Mouse (Mus musculus) midbrain, embryonic 15.5 days (tissue): ENCODE data around the gene Chia1. TPM values are rescaled to one million over a fixed set of nuclear protein-coding genes. Genes with fewer than 3 reads are reported as not detected.
"Not testable (repeated sequence)": the region's sequence is repeated elsewhere in the genome, so short reads cannot be mapped to it uniquely, and the experiment has no call there.

ENCODE experiments used
- ATAC-seq: fragments of 200-750 bp; cut with Nextera tagmentation; replicated peaks from 2 replicates; pipeline ENCODE4 v1.8.0; 2017; ENCODE audit warnings: moderate TSS enrichment
- H3K27ac ChIP-seq: fragments of 300-500 bp; sonication (generic); 2 replicates; pipeline ENCODE4 v1.5.1; 2015; ENCODE audit warnings: mild to moderate bottlenecking, inconsistent platforms
- H3K27me3 ChIP-seq: fragments of 300-500 bp; sonication (generic); replicated peaks from 2 replicates; pipeline ENCODE4 v1.6.1; 2015; ENCODE audit warnings: inconsistent platforms
- H3K36me3 ChIP-seq: fragments of 300-500 bp; sonication (generic); replicated peaks from 2 replicates; pipeline ENCODE4 v1.6.1; 2015; ENCODE audit warnings: inconsistent platforms
- H3K4me1 ChIP-seq: fragments of 300-500 bp; sonication (generic); 2 replicates; pipeline ENCODE4 v1.6.1; 2015; ENCODE audit warnings: inconsistent platforms
- H3K4me2 ChIP-seq: fragments of 300-500 bp; sonication (generic); 2 replicates; pipeline ENCODE4 v1.6.1; 2015; ENCODE audit warnings: inconsistent platforms, mild to moderate bottlenecking, moderate library complexity
- H3K4me3 ChIP-seq: fragments of 300-500 bp; sonication (generic); 2 replicates; pipeline ENCODE4 v1.5.1; 2015; ENCODE audit warnings: mild to moderate bottlenecking, inconsistent platforms
- H3K9ac ChIP-seq: fragments of 300-500 bp; sonication (generic); 2 replicates; pipeline ENCODE4 v1.6.1; 2015; ENCODE audit warnings: mild to moderate bottlenecking, inconsistent platforms
- H3K9me3 ChIP-seq: fragments of 300-500 bp; sonication (generic); 2 replicates; pipeline ENCODE4 v1.6.1; 2016; ENCODE audit warnings: inconsistent platforms
- WGBS: fragments of 180-500 bp; shearing (Covaris S2); methylation state at CpG from one replicate; pipeline ENCODE4 v1.1.7; 2015; ENCODE audit warnings: mixed read lengths; 5-methylcytosine and 5-hydroxymethylcytosine counted together
- polyA plus RNA-seq: library from polyadenylated mRNA; unstranded; fragments of >200 nt; fragmentation: Nextera tagmentation; extraction: Ambion mirVana; gene quantifications from 2 replicates; pipeline ENCODE4 v1.2.1, GENCODE M21; 2015

Gene Chia1
- polyA plus RNA-seq, result 1.2 TPM in 2 replicates

GRCm38 (mm10) chr3:106112929-106113328 lies at the start of gene Chia1:
TSS of gene Chia1 (plus strand) at chr3:106113229.
- WGBS, result 81% methylated on average over 3 of the region's 3 CpGs
- no peak within 1 kb of the TSS for H3K9ac ChIP-seq

GRCm38 (mm10) chr3:106067707-106068106 lies 45.3 kb upstream of the Chia1 start:
- not testable (repeated sequence) for H3K36me3 ChIP-seq, H3K9me3 ChIP-seq, H3K27me3 ChIP-seq, H3K27ac ChIP-seq, H3K4me3 ChIP-seq, H3K4me1 ChIP-seq, H3K9ac ChIP-seq, ATAC-seq, H3K4me2 ChIP-seq
- 41% methylated on average over 5 of the region's 5 CpGs for WGBS

More at GRCm38 (mm10) chr3:106112929-106113328, at the start of gene Chia1:
- no peak within 1 kb of the TSS for H3K4me3 ChIP-seq
- no peak within 1 kb of the TSS for H3K4me2 ChIP-seq
- H3K36me3 ChIP-seq, result no peaks in the 10 kb centered on the region
- no peak for ATAC-seq
- H3K27me3 ChIP-seq, result no peaks in the 10 kb centered on the region
- no peak within 1 kb of the TSS for H3K27ac ChIP-seq
- H3K4me1 ChIP-seq, result no peaks in the 10 kb centered on the region
- no peaks in the 10 kb centered on the region for H3K9me3 ChIP-seq

- ATAC-seq, result no peak
- no peak overlapping the region for H3K9ac ChIP-seq
- WGBS, result 90% methylated on average over 2 of the region's 2 CpGs
Observed at GRCm38 (mm10) chr3:106070994-106071393, 42.0 kb upstream of the Chia1 start.

GRCm38 (mm10) chr3:106074824-106075223 lies 38.2 kb upstream of the Chia1 start:
- H3K9me3 ChIP-seq, result no peaks in the 10 kb centered on the region
- no peak overlapping the region for H3K27ac ChIP-seq

More at GRCm38 (mm10) chr3:106070994-106071393, 42.0 kb upstream of the Chia1 start:
- Histone ChIP-seq H3K27me3 (no peaks in the 10 kb centered on the region), H3K36me3 (no peaks in the 10 kb centered on the region), H3K4me1 (no peaks in the 10 kb centered on the region), H3K4me2 (no peak overlapping the region), H3K4me3 (no peak overlapping the region), H3K27ac (no peak overlapping the region), H3K9me3 (no peaks in the 10 kb centered on the region)

GRCm38 (mm10) chr3:106126999-106127398 lies 14.0 kb downstream of the Chia1 start:
- Histone ChIP-seq H3K9me3 (no peaks in the 10 kb centered on the region; the same call in 1 of the 2 replicates), H3K4me1 (no peaks in the 10 kb centered on the region), H3K36me3 (no peaks in the 10 kb centered on the region), H3K4me2 (no peak overlapping the region), H3K27me3 (no peaks in the 10 kb centered on the region), H3K9ac (no peak overlapping the region), H3K27ac (no peak overlapping the region), H3K4me3 (no peak overlapping the region)
- ATAC-seq, result no peak

More at GRCm38 (mm10) chr3:106074824-106075223, 38.2 kb upstream of the Chia1 start:
- ATAC-seq, result no peak
- Histone ChIP-seq H3K27me3 (no peaks in the 10 kb centered on the region), H3K36me3 (no peaks in the 10 kb centered on the region), H3K4me2 (no peak overlapping the region), H3K4me1 (no peaks in the 10 kb centered on the region), H3K9ac (no peak overlapping the region), H3K4me3 (no peak overlapping the region)
- 71% methylated on average over 1 of the region's 1 CpGs for WGBS

- Histone ChIP-seq H3K9ac (no peak overlapping the region), H3K27me3 (no peaks in the 10 kb centered on the region), H3K36me3 (no peaks in the 10 kb centered on the region), H3K9me3 (no peaks in the 10 kb centered on the region; the same call in 1 of the 2 replicates), H3K4me2 (no peak overlapping the region), H3K27ac (no peak overlapping the region), H3K4me1 (no peaks in the 10 kb centered on the region), H3K4me3 (no peak overlapping the region)
- ATAC-seq, result 0 out of 2 replicates have a peak, but pooled peaks have one; percentile 27
- 79% methylated on average over 4 of the region's 4 CpGs for WGBS
Observed at GRCm38 (mm10) chr3:106128807-106129493, 15.9 kb downstream of the Chia1 start.

GRCm38 (mm10) chr3:106131690-106132089 lies 18.7 kb downstream of the Chia1 start:
- Histone ChIP-seq H3K27ac (no peak overlapping the region), H3K27me3 (no peaks in the 10 kb centered on the region), H3K4me2 (no peak overlapping the region), H3K4me1 (no peaks in the 10 kb centered on the region), H3K36me3 (no peaks in the 10 kb centered on the region), H3K4me3 (no peak overlapping the region), H3K9ac (no peak overlapping the region), H3K9me3 (no peaks in the 10 kb centered on the region)
- ATAC-seq, result no peak; the same call in 1 of the 2 replicates
- WGBS, result 73% methylated on average over 5 of the region's 5 CpGs

- Histone ChIP-seq H3K4me3 (no peak overlapping the region), H3K27me3 (no peaks in the 10 kb centered on the region), H3K4me1 (no peaks in the 10 kb centered on the region), H3K4me2 (no peak overlapping the region), H3K27ac (no peak overlapping the region), H3K9ac (no peak overlapping the region), H3K36me3 (no peaks in the 10 kb centered on the region), H3K9me3 (no peaks in the 10 kb centered on the region)
- 93% methylated on average over 10 of the region's 10 CpGs for WGBS
- ATAC-seq, result no peak
Observed at GRCm38 (mm10) chr3:106144081-106144480, 31.1 kb downstream of the Chia1 start.

- H3K4me1 ChIP-seq, result no peaks in the 10 kb centered on the region
- H3K4me2 ChIP-seq, result no peak overlapping the region
- WGBS, result 90% methylated on average over 2 of the region's 2 CpGs
- ATAC-seq, result no peak
- no peak overlapping the region for H3K27ac ChIP-seq
- H3K27me3 ChIP-seq, result no peaks in the 10 kb centered on the region
- H3K9me3 ChIP-seq, result 0 out of 2 replicates have a peak, but pooled peaks cover 2% of the 10 kb centered on the region
- H3K9ac ChIP-seq, result no peak overlapping the region
- H3K4me3 ChIP-seq, result no peak overlapping the region
- no peaks in the 10 kb centered on the region for H3K36me3 ChIP-seq
Observed at GRCm38 (mm10) chr3:106154413-106154812, 41.4 kb downstream of the Chia1 start.

- Histone ChIP-seq H3K36me3 (no peaks in the 10 kb centered on the region), H3K9me3 (no peaks in the 10 kb centered on the region), H3K9ac (no peak within 1 kb of the TSS), H3K27ac (no peak within 1 kb of the TSS), H3K4me2 (no peak within 1 kb of the TSS), H3K4me3 (no peak within 1 kb of the TSS), H3K27me3 (no peaks in the 10 kb centered on the region), H3K4me1 (no peaks in the 10 kb centered on the region)
- no peak for ATAC-seq
- WGBS, result 85% methylated on average over 3 of the region's 3 CpGs
Observed at GRCm38 (mm10) chr3:106167464-106167863, 54.4 kb downstream of the Chia1 start, which contains the start of gene Chil3. TSS of gene Chil3 (minus strand) at chr3:106167564.

- H3K27ac ChIP-seq, result no peak overlapping the region
- H3K4me2 ChIP-seq, result no peak overlapping the region
- no peaks in the 10 kb centered on the region for H3K4me1 ChIP-seq
- no peak for ATAC-seq
- no peak overlapping the region for H3K9ac ChIP-seq
- no peaks in the 10 kb centered on the region for H3K27me3 ChIP-seq
- no peak overlapping the region for H3K4me3 ChIP-seq
- no peaks in the 10 kb centered on the region for H3K36me3 ChIP-seq
- no peaks in the 10 kb centered on the region for H3K9me3 ChIP-seq
- 65% methylated on average over 1 of the region's 1 CpGs for WGBS
Observed at GRCm38 (mm10) chr3:106170522-106171053, 57.6 kb downstream of the Chia1 start.

- Histone ChIP-seq H3K27ac (no peak overlapping the region), H3K4me3 (no peak overlapping the region), H3K36me3 (no peaks in the 10 kb centered on the region), H3K9ac (no peak overlapping the region), H3K9me3 (no peaks in the 10 kb centered on the region), H3K27me3 (no peaks in the 10 kb centered on the region), H3K4me1 (no peaks in the 10 kb centered on the region), H3K4me2 (no peak overlapping the region)
- ATAC-seq, result no peak
- 73% methylated on average over 1 of the region's 1 CpGs for WGBS
Observed at GRCm38 (mm10) chr3:106171135-106171731, 58.2 kb downstream of the Chia1 start.
